Mouse (Mus musculus) forebrain, embryonic 11.5 days (tissue): ENCODE results near the gene Muc3. TPM values are rescaled to one million over a fixed set of nuclear protein-coding genes. Genes with fewer than 3 reads are reported as not detected.

Source experiments
- polyA plus RNA-seq: library from polyadenylated mRNA; unstranded; fragments of >200 nt; fragmentation: Nextera tagmentation; extraction: Ambion mirVana; gene quantifications from 2 replicates; pipeline ENCODE4 v1.2.1, GENCODE M21; 2014

Muc3 gene
- polyA plus RNA-seq, 1 experiment from 2014 or later = not detected

Other genes starting within 250 kb of the Muc3 start
- 105 and 112 TPM in 2 replicates for gene Ift22, start 241.2 kb downstream of the Muc3 start, polyA plus RNA-seq
- gene Fis1, start 196.0 kb downstream of the Muc3 start, polyA plus RNA-seq = 277 and 287 TPM in 2 replicates
- 0.24 TPM in 1 of 2 replicates, not detected in the other for gene Cldn15, start 182.7 kb downstream of the Muc3 start, polyA plus RNA-seq
- gene Plod3, start 162.3 kb downstream of the Muc3 start, polyA plus RNA-seq = 29.1 and 30.7 TPM in 2 replicates
- gene Znhit1, start 161.3 kb downstream of the Muc3 start, polyA plus RNA-seq = 93.4 and 99.5 TPM in 2 replicates
- 0.32 TPM in 1 of 2 replicates, not detected in the other for gene Vgf, start 122.9 kb downstream of the Muc3 start, polyA plus RNA-seq
- 187 and 207 TPM in 2 replicates for gene Ap1s1, start 103.2 kb downstream of the Muc3 start, polyA plus RNA-seq
- 0.20 TPM in 1 of 2 replicates, not detected in the other for gene Serpine1, start 77.1 kb downstream of the Muc3 start, polyA plus RNA-seq
- 6.2 and 7.6 TPM in 2 replicates for gene Trim56, start 33.1 kb downstream of the Muc3 start, polyA plus RNA-seq
- not detected in 2 replicates for gene Muc3a, start 63.1 kb upstream of the Muc3 start, polyA plus RNA-seq
- 3.0 and 3.7 TPM in 2 replicates for gene Ache, start 138.2 kb upstream of the Muc3 start, polyA plus RNA-seq
- 6.8 and 8.0 TPM in 2 replicates for gene Ufsp1, start 145.3 kb upstream of the Muc3 start, polyA plus RNA-seq
- gene Srrt, start 158.4 kb upstream of the Muc3 start, polyA plus RNA-seq = 190 TPM in 2 replicates
- 50.1 and 56.7 TPM in 2 replicates for gene Trip6, start 165.1 kb upstream of the Muc3 start, polyA plus RNA-seq
- gene Slc12a9, start 184.3 kb upstream of the Muc3 start, polyA plus RNA-seq = 9.9 and 10.5 TPM in 2 replicates
- gene Ephb4, start 200.8 kb upstream of the Muc3 start, polyA plus RNA-seq = 34.6 and 35.0 TPM in 2 replicates